Mouse (Mus musculus): ENCODE data around the gene Fam168b. TPM values are rescaled to one million over a fixed set of nuclear protein-coding genes. Genes with fewer than 3 reads are reported as not detected.

Fam168b gene
- total RNA-seq, 2 experiments from 2014 or later: 41.8 to 45.3 TPM

- intact Hi-C loops (cut with DNase I): no loop called here
- DNase-seq: no peak
Observed at GRCm38 (mm10) chr1:34852116-34852878, 9.4 kb upstream of the Fam168b start.

GRCm38 (mm10) chr1:34851562-34851961 is 8.7 kb upstream of the Fam168b start:
- peak in 1 of 2 experiments; percentile 22 for DNase-seq
- intact Hi-C loops (cut with DNase I): no loop called here

DNA sequence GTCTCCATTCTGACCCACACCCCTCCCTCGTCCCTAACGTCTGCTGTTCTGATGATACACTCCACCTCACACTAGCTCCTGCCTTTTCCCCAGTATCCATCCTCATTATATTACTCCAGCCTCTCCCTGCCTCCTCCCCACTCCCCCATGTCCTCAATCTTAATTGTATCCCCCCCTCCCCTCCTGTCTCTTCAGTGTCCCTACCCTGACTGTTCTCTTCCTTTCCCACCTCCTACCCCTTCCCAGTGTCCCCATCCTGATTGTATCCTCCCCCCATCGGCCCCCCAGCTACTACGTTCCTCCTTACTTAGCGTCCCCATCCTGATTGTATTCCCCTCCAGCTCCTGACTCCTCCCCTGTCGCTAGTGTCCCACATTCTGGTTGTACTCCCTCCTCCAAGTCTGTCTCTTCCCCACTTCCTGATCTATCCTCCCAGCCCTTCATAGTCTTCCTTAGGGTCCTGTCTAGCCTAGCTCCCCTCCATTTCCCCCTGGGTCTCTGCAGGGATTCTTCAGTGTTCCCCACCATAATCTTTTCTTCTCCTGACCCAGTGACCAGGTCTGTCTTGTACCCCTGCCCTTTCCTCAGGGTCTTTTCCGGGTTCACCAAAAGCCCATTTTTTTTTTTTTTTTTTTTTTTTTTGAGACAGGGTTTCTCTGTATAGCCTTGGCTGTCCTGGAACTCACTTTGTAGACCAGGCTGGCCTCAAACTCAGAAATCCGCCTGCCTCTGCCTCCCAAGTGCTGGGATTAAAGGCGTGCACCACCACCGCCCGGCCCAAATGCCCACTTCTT is 7.7 kb upstream of the Fam168b start:
- intact Hi-C loops (cut with DNase I): no loop called here
- DNase-seq: no peak

GRCm38 (mm10) chr1:34849745-34850342 is 7.0 kb upstream of the Fam168b start, which contains the start of gene Plekhb2:
Gene Plekhb2 (plus strand): TSS chr1:34849976.
- DNase-seq: peak; percentile 87 to 91
- intact Hi-C loops (cut with DNase I): loop anchor here (10.0 kb wide), 1 partner anchor 405 kb away; no protein-coding TSS in a partner anchor

GRCm38 (mm10) chr1:34847070-34847469 is 4.2 kb upstream of the Fam168b start:
- intact Hi-C loops (cut with DNase I): loop anchor here (10.0 kb wide), 1 partner anchor 402 kb away; no protein-coding TSS in a partner anchor
- no peak for DNase-seq

DNA sequence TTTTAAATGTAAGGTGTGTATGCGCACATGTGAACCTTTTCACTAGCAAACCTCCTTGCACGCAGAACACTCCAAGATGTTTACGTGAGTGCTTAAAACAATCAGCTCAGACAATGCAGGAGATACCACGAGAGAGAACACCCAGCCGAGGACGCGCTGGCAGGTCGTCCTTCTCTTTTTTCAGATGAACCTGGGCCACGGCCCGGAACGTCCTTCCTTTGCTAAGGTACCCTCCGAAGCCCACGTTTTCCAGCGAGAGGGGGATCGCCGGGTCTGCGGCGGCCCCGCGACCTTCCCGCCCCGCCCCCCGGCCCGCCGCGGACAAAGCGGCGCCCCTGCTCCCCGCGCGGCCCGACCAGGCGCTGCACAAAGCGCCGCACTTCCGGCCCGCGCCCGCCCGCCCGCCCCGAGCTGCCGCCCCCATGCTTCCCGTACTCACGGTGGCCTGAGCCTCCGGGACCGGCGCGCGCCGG is 440 bp downstream of the Fam168b start:
- peak in 1 of 2 experiments; percentile 63 for DNase-seq
- intact Hi-C loops (cut with DNase I): loop anchor here (10.0 kb wide), 1 partner anchor 398 kb away; no protein-coding TSS in a partner anchor

DNA sequence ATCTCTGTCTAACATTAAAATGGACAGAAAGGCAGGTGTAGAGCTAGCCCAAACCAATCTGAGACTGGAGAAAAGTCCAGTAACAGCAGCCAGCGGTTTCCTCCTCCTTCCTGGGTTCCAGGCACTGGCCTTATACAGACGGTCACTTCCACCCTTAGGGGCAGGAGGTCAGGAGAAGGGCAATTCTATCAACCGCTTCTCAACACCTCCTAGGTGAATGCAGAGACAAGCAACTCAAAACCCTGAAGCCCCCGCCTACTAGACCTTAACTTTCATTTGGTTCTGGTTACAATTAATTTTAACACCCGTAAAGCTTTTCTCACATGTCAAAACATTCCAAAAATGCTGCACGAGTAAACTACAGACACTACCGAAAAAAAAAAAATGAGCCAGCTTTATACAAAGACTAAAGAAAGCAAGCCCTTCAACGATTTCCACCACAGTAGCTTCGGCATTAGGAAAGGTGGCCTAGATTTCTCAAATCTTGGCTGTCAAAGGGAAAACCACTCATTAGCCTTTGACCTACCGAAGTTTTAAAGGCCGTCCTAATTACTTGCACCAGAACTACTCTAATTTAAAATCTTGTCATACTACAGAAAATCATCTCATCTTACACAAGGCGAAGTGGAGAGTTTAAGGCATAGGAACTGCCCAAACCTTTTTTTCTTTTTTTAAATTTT is 1.0 kb downstream of the Fam168b start:
- no peak for DNase-seq
- intact Hi-C loops (cut with DNase I): loop anchor here (10.0 kb wide), 1 partner anchor 397 kb away; no protein-coding TSS in a partner anchor

GRCm38 (mm10) chr1:34839241-34839640 is 3.6 kb downstream of the Fam168b start:
- intact Hi-C loops (cut with DNase I): no loop called here
- no peak for DNase-seq

DNA sequence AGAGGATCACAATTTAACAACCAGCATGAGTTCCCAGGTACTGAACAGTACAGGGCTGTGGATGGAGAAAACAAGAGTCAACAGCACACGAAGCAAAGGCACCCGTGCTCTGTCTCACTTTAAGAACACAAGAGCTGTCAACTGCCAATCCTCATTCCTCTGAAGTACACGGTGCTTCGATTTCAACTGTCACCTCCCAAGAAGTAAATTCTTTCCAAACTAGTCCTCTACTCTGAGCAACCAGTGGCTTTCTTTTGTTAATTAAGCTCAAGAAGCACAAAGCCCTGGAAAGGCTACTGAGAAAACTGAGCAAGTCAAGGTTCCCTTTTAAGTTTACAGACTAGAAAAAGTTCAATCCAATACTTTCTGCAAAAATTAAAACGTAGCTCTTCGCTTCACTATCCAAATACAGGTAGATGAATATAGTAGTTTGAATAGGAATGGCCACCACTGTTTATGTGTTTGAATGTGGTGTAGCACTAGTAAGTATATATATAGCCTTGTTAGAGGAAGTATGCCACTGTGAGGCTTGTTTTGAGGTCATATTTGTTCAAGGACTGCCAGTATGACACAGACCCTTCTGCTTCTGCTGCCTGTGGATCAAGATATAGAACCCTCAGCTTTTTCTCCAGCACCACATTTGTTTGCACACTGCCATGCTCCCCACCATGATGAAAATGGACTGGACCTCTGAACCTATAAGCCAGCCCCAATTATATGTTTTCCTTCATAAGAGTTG is 4.7 kb downstream of the Fam168b start:
- intact Hi-C loops (cut with DNase I): no loop called here

DNA sequence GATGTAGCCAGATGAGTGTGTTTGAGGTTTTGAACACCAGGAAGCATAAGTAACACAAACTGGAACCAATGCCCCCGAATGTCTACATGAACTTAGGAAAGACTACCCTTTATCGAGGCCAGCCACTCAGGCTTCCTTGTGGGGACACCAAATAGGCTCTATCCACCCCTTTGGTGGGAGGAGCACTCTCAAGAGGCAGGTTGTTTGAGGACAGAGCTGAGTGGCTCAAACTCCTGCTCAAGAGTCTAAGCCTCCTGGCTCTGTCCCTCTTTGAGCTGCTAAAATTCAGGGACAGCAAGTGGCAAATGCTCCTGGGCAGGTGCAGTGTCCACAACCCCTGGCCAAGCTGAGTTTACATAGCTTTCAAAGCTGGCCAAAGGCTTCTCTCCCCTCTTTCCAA is 8.0 kb downstream of the Fam168b start:
- DNase-seq: no peak
- intact Hi-C loops (cut with DNase I): no loop called here

More for the DNA sequence above, 4.7 kb downstream of the Fam168b start:
- DNase-seq: no peak

GRCm38 (mm10) chr1:34831381-34831780 is 11.5 kb downstream of the Fam168b start:
- intact Hi-C loops (cut with DNase I): no loop called here

DNA sequence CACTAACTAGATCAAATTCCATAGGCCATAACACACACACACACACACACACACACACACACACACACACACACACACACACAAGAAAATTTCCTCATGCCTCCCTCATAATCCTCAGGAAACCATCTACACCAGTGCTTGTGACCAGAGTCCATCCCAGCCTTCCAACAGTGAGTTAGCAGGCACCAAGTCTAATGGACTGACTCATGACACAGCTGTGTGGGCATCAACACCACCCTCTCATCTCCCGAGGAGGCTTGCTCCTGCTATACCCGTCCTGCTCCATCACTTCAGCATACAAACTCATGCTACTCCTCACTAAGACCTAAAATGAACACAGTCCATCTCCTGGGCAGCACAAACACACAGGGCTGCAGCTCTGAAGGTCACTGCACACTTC is 11.9 kb downstream of the Fam168b start:
- intact Hi-C loops (cut with DNase I): no loop called here
- no peak for DNase-seq

More at GRCm38 (mm10) chr1:34831381-34831780, 11.5 kb downstream of the Fam168b start:
- DNase-seq: no peak

DNA sequence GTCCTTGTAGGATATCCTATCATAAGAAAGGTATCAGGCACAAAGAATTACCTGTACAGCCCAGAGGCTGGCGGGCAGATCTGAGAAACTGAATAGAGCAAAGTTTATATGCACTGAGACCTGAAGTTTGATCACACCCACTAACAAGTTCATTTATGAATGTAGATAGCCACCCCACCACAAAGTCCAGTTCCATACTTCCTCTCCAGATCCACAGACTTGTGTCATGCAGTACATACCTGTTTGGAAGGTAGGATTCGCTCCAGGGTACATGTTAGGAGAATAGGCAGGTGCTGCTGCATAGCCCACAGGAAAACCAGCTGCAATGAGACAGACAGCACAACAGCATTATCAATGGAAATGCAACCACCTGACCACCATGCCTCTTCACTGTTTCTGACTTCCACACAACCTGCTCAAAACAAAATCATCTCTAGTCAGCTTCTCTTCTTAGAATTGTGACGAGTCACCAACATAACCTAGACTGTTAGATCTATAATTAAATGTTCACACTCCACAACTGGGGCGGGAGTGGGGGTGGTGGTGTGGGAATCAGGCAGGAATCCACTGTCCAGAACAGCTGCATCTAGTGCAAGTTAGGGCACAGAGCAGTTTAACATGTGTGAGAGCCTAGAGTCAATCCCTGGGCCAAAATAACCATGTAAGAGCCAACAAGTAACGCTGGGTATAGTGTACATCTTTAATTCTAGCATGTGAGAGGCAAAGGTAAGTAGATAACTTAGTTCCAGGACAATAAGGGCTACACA is 14.2 kb downstream of the Fam168b start:
- intact Hi-C loops (cut with DNase I): no loop called here
- no peak for DNase-seq

DNA sequence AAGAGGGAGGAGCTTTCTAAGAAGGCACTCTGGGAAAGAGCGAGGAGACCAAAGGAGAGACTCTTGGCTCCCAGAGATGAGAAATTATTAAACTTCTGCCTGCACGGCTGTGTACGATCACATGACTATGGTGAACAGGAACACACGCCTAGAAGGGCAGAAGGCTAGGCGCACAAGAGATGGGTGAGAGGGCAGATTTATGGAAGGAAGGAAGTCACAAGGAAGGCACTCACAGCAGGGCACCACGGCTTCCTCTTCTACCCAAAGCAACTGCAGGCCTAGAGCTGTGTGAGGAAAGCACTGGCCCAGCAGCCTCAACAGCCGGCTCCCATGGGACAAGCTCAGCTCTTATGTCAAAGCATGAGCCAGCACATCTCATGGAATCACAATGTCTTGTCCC is 15.0 kb downstream of the Fam168b start:
- DNase-seq: no peak
- intact Hi-C loops (cut with DNase I): no loop called here

DNA sequence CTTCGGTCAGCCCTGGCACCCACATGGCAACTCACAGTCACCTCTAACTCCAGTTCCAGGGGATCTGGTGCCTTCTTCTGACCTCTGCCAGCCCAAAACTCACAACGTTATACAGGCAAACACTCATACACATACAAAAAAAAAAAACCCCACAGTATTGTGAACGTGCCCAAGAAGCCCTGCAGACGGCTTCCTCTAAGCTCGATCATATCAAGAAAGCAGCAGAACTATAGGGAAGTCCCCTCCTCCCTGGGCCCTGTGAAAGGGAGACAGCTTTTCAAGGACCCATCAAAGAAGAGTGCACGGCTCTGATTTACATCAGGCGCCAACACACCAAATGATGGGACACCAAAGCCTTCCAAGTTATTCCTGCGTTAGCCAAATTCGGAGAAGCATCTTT is 17.0 kb downstream of the Fam168b start:
- no peak for DNase-seq
- intact Hi-C loops (cut with DNase I): no loop called here

- no peak for DNase-seq
Observed at GRCm38 (mm10) chr1:34824208-34824607, 18.7 kb downstream of the Fam168b start.

DNA sequence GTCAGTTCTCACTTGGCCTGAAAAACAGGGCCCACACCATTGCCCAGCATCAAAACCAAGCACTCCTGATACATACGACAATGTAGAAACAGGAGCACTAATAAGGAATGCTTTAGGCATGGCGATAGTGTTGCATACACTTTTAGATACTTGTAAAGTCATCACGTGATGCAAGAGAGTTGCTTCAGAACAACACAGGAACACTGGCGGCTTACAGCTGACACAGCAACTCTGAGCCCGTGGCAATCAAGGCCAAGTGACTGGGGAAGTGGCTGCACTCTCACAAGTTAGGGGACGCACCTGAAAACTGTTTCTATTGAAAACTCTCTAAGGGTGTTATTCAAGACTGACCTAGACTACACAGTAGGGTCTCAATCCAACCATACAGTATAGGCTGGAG is 19.5 kb downstream of the Fam168b start:
- intact Hi-C loops (cut with DNase I): no loop called here
- no peak for DNase-seq

More at GRCm38 (mm10) chr1:34824208-34824607, 18.7 kb downstream of the Fam168b start:
- intact Hi-C loops (cut with DNase I): no loop called here

GRCm38 (mm10) chr1:34822746-34823145 is 20.1 kb downstream of the Fam168b start:
- no peak for DNase-seq
- intact Hi-C loops (cut with DNase I): no loop called here

GRCm38 (mm10) chr1:34822003-34822402 is 20.9 kb downstream of the Fam168b start:
- DNase-seq: no peak

More at GRCm38 (mm10) chr1:34822003-34822402, 20.9 kb downstream of the Fam168b start:
- intact Hi-C loops (cut with DNase I): no loop called here
